Mouse (Mus musculus) bone marrow, adult 2 months (tissue): Measurements from ENCODE around the gene Bsg. TPM values are rescaled to one million over a fixed set of nuclear protein-coding genes. Genes with fewer than 3 reads are reported as not detected.

Experiments
- H3K27ac ChIP-seq: fragments of 200-500 bp; 2 replicates; pipeline ENCODE4 v1.5.1; 2012; ENCODE audit warnings: low read depth, mild to moderate bottlenecking, control low read depth, inconsistent platforms, low read length; ENCODE audit not compliant: control insufficient read depth, poor library complexity, insufficient read depth
- H3K4me1 ChIP-seq: fragments of 200-500 bp; 2 replicates; pipeline ENCODE4 v1.6.1; 2011; ENCODE audit warnings: low read length; ENCODE audit not compliant: control insufficient read depth, insufficient read depth
- H3K4me3 ChIP-seq: fragments of 200-500 bp; replicated peaks from 2 replicates; pipeline ENCODE3; 2011; ENCODE audit warnings: mild to moderate bottlenecking, low read depth, low read length, control low read depth; ENCODE audit not compliant: control insufficient read depth
- CTCF ChIP-seq: fragments of 200-500 bp; IDR thresholded peaks from 2 replicates; pipeline ENCODE4 v1.5.1; 2011; ENCODE audit warnings: low read length, control low read depth; ENCODE audit not compliant: control insufficient read depth, insufficient read depth
- POLR2A ChIP-seq: fragments of 200-500 bp; IDR thresholded peaks from 2 replicates; pipeline ENCODE4 v1.6.1; 2011; ENCODE audit warnings: low read depth, mild to moderate bottlenecking, control low read depth, low read length, borderline replicate concordance; ENCODE audit not compliant: control insufficient read depth
- WGBS: fragments of 180-500 bp; shearing (Covaris S2); methylation state at CpG from one replicate; pipeline ENCODE4 v1.1.7; 2018; 5-methylcytosine and 5-hydroxymethylcytosine counted together
- polyA plus RNA-seq: library from polyadenylated mRNA; stranded (reverse); fragments of >200 nt; gene quantifications from 2 replicates; pipeline ENCODE4 v1.2.4, GENCODE M21; 2011; ENCODE audit warnings: low replicate concordance; ENCODE audit not compliant: missing spikeins, insufficient read depth, insufficient read length

Bsg gene
- polyA plus RNA-seq, 1 experiment: 588 TPM

DNA sequence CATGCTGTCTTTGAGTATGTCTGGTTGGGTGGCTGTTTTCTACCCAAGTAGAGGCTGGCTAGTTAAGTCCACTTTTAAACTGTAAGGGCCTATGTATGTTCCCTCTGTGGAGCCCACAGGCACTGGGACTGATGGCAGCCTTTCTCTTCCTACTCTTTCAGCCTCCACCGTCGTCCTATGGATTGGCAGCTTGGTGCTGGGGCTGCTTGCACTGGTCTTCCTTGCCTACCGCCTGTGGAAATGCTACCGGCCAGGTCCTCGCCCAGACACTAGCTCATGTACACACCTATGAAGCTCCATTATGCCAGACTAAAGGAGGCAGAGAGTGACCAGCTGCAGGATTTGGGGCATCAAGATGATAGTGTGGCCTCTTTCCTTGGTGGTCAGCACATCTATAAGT, 36.2 kb upstream of the Bsg start:
- Histone ChIP-seq H3K4me1 (peaks cover 5% of the 10 kb centered on the region), H3K27ac (no peak overlapping the region), H3K4me3 (no peak overlapping the region)
- TF ChIP-seq CTCF (no peak), POLR2A (no peak)
- WGBS: 78% methylated on average over 5 of the region's 5 CpGs

- TF ChIP-seq POLR2A (peak; percentile 74; the same call in 1 of the 2 replicates), CTCF (peak; percentile 52; the same call in 1 of the 2 replicates)
- H3K4me1 ChIP-seq: peaks cover 5% of the 10 kb centered on the region
- under 1% methylated on average over 45 of the region's 45 CpGs for WGBS
- peak within 1 kb of the TSS; percentile 96 for H3K4me3 ChIP-seq
- H3K27ac ChIP-seq: peak within 1 kb of the TSS; percentile 84
Observed at GRCm38 (mm10) chr10:79668771-79669575, 35.3 kb upstream of the Bsg start, which contains the start of gene Tpgs1. TSS of gene Tpgs1 (plus strand) at chr10:79669369.

DNA sequence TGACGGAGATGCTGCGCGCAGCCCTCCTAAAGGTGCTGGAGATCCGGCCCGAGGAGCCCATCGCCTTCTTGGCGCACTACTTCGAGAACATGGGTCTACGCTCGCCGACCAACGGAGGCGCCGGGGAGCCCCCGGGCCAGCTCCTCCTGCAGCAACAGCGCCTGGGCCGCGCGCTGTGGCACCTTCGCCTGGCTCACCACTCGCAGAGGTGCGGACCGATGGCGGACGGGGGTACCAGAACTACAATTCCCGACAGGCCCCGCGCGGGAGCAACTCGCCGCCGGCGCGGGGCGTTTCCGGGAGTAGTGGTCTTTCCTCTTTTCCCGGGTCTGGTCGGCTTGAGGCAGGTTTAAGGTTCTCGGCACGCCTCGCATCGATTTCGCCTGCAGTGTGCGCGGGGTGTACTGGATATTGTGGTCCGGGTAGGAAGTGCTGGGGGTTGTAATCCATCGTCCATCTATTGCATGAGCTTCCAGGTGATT, 34.7 kb upstream of the Bsg start:
- under 1% methylated on average over 47 of the region's 47 CpGs for WGBS
- Histone ChIP-seq H3K4me3 (peak overlapping the region; percentile 96), H3K27ac (peak overlapping the region; percentile 84), H3K4me1 (peaks cover 5% of the 10 kb centered on the region)
- TF ChIP-seq CTCF: no peak
- no peak for TF ChIP-seq POLR2A

DNA sequence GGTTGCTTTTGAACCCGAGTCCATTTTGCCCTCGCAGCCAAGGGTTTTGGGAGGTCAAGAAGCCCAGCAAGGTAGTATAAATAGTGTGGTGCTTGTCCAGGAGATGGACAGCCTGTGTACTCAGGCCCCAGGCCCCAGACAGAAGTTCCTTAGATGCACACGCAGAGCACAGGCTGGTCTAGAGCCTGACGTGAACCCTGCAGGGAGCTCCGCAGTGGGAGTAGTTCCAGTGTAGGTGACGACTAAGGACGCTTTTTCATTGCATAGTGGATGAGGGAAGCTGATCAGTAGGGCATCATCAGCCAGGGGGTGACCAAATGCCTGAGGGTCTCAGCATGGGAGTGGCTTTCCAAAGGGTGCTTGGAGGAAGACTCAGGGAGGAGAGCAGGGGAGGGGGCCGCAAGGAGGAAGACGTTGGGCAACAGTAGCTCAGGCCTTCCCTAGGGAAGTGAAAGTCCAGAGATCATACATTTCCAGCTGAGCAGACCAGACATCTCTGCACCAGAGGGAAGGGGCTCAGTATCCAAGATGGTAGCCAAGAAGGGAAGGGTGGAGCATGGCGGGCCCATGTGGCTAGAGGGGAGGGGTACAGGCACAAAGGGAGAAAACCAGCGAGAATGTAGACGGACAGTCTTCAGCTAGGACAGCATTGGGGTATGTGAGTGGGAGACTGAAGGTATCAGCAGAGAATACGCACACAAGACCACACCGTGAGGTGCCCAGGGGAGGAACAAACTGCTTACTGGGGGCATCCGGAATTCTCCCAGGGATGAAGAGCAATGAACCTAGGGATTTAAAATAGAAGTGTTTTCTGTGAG, 34.0 kb upstream of the Bsg start:
- WGBS: 40% methylated on average over 15 of the region's 15 CpGs
- no peak for TF ChIP-seq CTCF
- TF ChIP-seq POLR2A: no peak
- peaks cover 5% of the 10 kb centered on the region for H3K4me1 ChIP-seq
- peak overlapping the region; percentile 96 for H3K4me3 ChIP-seq
- H3K27ac ChIP-seq: peak overlapping the region; percentile 7

DNA sequence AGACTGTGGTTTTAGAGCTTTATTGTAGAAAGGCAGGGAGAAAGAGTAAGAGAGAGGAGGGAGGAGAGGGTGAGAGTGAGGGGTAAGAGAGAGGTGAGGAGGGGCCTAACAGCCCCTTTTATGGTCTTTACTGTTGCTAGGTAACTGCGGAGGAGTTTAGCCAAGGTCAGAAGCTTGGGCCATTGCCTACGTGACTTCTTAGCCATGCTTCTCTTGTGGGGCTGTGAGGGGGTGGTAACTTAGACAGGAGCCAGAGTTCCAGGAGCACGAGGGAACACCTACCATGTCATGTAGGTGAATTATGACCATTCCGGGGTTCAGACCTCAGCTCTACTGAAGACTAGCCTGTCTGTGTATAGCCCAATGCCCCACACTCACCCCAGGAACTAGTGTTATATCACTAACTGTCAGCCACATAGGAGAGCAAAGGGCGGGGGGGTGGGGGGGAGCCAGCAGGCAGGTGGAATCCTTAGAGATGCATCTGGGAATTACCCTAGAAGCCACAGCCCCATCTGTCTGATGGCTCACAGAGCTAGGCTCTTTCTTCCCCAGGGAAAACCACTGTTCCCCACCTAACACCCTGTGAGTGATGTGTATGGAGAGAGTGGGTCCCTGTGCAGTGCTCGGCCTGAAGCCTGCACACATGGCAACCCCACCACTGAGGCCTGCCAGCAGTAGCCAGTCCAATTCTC, 32.7 kb upstream of the Bsg start:
- Histone ChIP-seq H3K27ac (no peak overlapping the region), H3K4me1 (peaks cover 5% of the 10 kb centered on the region), H3K4me3 (no peak overlapping the region)
- TF ChIP-seq POLR2A (no peak), CTCF (no peak)
- WGBS: 75% methylated on average over 6 of the region's 6 CpGs

DNA sequence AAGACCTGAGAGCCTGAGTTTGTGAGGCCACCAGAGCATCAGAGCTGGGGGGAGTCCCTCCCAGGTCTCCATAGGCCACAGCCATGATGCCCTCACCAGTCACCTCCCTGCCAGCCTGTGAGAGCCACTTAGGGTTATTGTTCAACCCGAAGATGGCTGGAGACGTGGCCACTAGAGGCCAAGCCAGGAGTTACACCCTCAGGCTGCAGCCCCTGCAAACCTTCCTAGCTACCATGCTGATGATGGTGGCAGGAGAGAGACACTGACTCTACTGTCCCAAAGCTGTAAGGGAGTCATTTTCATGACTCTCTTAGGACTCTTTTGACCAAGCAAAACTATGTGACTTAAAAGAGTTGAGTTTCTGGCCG, 32.2 kb upstream of the Bsg start:
- no peak overlapping the region for H3K4me3 ChIP-seq
- peaks cover 5% of the 10 kb centered on the region for H3K4me1 ChIP-seq
- no peak overlapping the region for H3K27ac ChIP-seq
- TF ChIP-seq POLR2A (no peak), CTCF (no peak)
- WGBS: 65% methylated on average over 3 of the region's 3 CpGs

- no peak for TF ChIP-seq CTCF
- no peak for TF ChIP-seq POLR2A
Observed at GRCm38 (mm10) chr10:79673054-79673453, 31.2 kb upstream of the Bsg start.

More at GRCm38 (mm10) chr10:79673054-79673453, 31.2 kb upstream of the Bsg start:
- peaks cover 5% of the 10 kb centered on the region for H3K4me1 ChIP-seq
- no peak overlapping the region for H3K27ac ChIP-seq
- WGBS: 84% methylated on average over 3 of the region's 3 CpGs
- no peak overlapping the region for H3K4me3 ChIP-seq
